Mouse (Mus musculus): ENCODE results near the gene Rgs10. TPM values are rescaled to one million over a fixed set of nuclear protein-coding genes. Genes with fewer than 3 reads are reported as not detected.

The Rgs10 gene
- polyA plus RNA-seq, 1 experiment from 2014 or later: 21.9 TPM

DNA sequence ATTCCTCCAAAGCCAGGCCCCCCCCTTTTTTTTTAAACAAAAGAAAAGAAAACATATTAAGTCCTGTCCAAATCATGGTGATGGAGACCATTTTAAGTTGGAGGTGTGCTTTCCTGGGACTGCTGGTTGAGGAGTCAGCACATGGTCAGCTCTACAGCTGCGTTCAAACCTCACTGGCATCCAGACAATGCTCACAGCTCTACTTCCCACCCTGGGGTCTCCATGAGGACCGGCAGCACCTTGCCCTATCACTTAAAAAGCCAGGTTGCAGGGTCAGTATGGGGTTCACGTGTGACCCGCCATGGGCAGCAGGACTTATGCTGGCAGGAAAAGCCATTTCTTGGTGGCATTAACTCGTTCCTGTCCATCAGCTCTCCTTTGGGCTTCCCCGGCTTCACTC is 15.0 kb downstream of the Rgs10 start:
- no peak for ATAC-seq (replicated peaks)
- Histone ChIP-seq H3K27me3 (no peaks in the 10 kb centered on the region), H3K9ac (replicated peaks) (no peak overlapping the region)

DNA sequence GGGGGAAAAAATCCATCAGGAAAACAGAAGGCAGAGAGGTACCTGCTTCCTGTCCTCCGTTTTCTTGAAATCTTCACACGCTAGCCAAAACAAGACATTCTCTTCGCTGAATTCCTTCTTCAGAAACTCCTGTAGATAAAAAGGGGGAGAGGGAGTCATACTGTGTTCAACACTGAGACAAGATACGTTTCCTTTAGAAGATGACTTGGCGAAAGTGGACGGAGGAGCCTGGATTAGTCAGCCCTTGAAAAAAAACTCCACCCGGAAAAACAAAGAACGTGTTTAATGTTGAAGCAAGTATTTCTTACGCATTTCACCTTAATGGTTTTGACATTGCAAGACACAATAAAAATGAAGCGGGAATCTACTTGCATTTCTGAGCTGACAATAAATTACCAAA is 15.4 kb downstream of the Rgs10 start:
- Histone ChIP-seq H3K9ac (replicated peaks) (no peak overlapping the region), H3K27me3 (no peaks in the 10 kb centered on the region), H3K27ac (replicated peaks) (no peak overlapping the region), H3K4me1 (no peaks in the 10 kb centered on the region), H3K9me3 (no peaks in the 10 kb centered on the region), H3K4me2 (replicated peaks) (no peak overlapping the region), H3K4me3 (no peak overlapping the region), H3K36me3 (no peaks in the 10 kb centered on the region)
- 88% methylated on average over 10 of the region's 10 CpGs for WGBS
- ATAC-seq (replicated peaks): no peak

More for the DNA sequence above, 15.0 kb downstream of the Rgs10 start:
- Histone ChIP-seq H3K9me3 (no peaks in the 10 kb centered on the region), H3K4me3 (no peak overlapping the region), H3K4me1 (no peaks in the 10 kb centered on the region), H3K36me3 (no peaks in the 10 kb centered on the region), H3K27ac (replicated peaks) (no peak overlapping the region), H3K4me2 (replicated peaks) (no peak overlapping the region)
- 92% methylated on average over 6 of the region's 6 CpGs for WGBS

DNA sequence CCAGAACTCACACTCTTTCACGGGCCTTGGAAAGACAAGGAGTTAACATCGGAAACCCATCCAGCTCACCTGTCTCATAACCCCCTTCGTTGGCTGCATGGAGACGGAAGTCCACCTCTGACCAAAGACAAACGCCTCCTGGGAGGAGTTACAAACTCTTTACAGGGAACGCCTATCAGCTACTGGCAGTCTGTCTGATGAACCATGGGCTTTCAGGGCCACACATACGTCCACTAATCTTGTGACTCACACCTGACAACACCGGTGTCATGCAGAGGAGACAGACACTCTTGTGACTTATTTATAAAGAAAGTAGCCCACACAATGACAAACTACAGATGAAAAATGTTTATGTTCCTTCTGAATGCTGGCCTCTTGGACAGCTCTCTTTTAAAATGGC is 16.0 kb downstream of the Rgs10 start:
- Histone ChIP-seq H3K9ac (replicated peaks) (no peak overlapping the region), H3K4me1 (no peaks in the 10 kb centered on the region), H3K27me3 (no peaks in the 10 kb centered on the region), H3K9me3 (no peaks in the 10 kb centered on the region), H3K4me3 (no peak overlapping the region), H3K27ac (replicated peaks) (no peak overlapping the region), H3K36me3 (no peaks in the 10 kb centered on the region), H3K4me2 (replicated peaks) (no peak overlapping the region)
- ATAC-seq (replicated peaks): no peak
- WGBS: 90% methylated on average over 8 of the region's 8 CpGs

GRCm38 (mm10) chr7:128398664-128399063 is 19.9 kb downstream of the Rgs10 start:
- Histone ChIP-seq H3K4me3 (no peak overlapping the region), H3K27me3 (no peaks in the 10 kb centered on the region), H3K36me3 (no peaks in the 10 kb centered on the region), H3K4me1 (no peaks in the 10 kb centered on the region), H3K4me2 (replicated peaks) (no peak overlapping the region), H3K9me3 (no peaks in the 10 kb centered on the region), H3K9ac (replicated peaks) (no peak overlapping the region), H3K27ac (replicated peaks) (no peak overlapping the region)
- WGBS: 93% methylated on average over 4 of the region's 4 CpGs
- ATAC-seq (replicated peaks): no peak

GRCm38 (mm10) chr7:128397066-128397465 is 21.5 kb downstream of the Rgs10 start:
- Histone ChIP-seq H3K4me2 (replicated peaks) (no peak overlapping the region), H3K36me3 (no peaks in the 10 kb centered on the region), H3K27ac (replicated peaks) (no peak overlapping the region), H3K9me3 (no peaks in the 10 kb centered on the region), H3K9ac (replicated peaks) (no peak overlapping the region), H3K4me3 (no peak overlapping the region), H3K27me3 (no peaks in the 10 kb centered on the region), H3K4me1 (no peaks in the 10 kb centered on the region)
- no peak for ATAC-seq (replicated peaks)
- 74% methylated on average over 2 of the region's 2 CpGs for WGBS

DNA sequence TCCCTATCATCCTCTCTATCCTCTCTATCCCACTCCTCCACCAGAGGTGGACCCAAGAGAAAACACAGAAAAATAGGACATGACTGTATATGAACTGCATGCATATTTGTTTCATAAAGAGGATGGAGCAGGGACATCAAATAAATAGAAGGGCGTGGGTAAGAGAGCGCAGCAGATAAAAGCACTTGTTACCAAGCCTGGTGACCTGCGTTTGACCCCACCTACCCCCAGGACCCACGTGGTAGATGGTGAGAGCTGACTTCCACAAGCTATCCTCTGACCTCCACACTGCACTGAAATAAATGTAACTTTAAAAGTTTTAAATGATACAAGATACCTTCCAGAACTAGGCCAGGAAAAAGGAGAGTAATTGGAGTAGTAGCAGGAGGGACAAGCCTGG is 24.8 kb downstream of the Rgs10 start:
- Histone ChIP-seq H3K4me1 (no peaks in the 10 kb centered on the region), H3K4me3 (no peak overlapping the region), H3K27ac (replicated peaks) (no peak overlapping the region), H3K9ac (replicated peaks) (no peak overlapping the region), H3K4me2 (replicated peaks) (no peak overlapping the region), H3K27me3 (no peaks in the 10 kb centered on the region), H3K36me3 (no peaks in the 10 kb centered on the region), H3K9me3 (no peaks in the 10 kb centered on the region)
- ATAC-seq (replicated peaks): no peak
- whole genome bisulfite sequencing: 74% methylated on average over 4 of the region's 4 CpGs

- Histone ChIP-seq H3K27me3 (no peaks in the 10 kb centered on the region), H3K9me3 (no peaks in the 10 kb centered on the region), H3K4me1 (no peaks in the 10 kb centered on the region), H3K36me3 (no peaks in the 10 kb centered on the region), H3K4me2 (replicated peaks) (no peak overlapping the region), H3K4me3 (no peak overlapping the region), H3K27ac (replicated peaks) (no peak overlapping the region), H3K9ac (replicated peaks) (no peak overlapping the region)
- ATAC-seq (replicated peaks): no peak
- WGBS: 39% methylated on average over 5 of the region's 5 CpGs
These were observed 25.6 kb downstream of the Rgs10 start for GRCm38 (mm10) chr7:128392972-128393314.

DNA sequence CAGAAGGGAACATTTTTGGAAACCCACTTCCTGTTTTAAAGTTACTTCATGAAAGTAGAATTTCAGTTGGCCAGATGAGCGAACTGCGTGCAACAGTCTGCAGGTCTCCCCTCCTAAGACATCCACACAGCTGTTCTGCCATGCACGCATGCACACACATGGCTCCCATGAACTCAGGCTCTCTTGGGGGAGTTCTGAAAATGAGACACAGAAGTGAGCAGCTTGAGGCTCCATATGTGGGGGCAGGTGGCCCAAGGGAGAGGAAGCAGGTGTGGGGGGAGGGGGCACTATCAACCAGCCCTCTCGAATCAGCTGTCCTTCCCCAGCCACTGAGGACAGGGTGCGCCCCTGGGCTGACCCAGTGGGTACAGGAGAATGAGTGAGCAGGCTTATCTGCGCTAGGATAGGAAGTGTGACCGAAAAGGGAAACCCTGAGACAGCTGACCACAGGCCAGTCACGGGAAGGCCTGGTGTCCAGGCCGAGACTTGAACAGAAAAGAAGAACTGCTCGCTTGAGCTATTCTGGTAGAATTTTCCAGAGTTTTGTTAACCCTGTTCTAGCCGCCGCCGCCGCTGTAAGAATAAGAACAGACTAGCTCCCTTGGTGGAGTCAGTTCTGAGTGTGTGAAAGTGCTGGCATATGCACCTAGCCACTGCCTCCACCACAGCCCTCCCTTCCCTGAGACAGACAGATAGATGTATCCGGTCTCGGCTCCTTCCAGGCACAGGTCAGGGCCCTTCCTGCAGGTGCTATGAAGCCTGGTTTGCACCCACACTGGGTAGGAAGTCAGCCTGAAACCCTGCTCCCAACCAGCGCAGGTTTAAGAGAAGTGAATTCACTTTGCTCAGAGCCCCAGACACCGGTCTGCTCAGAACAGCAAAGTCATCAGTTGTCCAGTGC is 26.2 kb downstream of the Rgs10 start:
- Histone ChIP-seq H3K4me2 (replicated peaks) (no peak overlapping the region), H3K27me3 (no peaks in the 10 kb centered on the region), H3K27ac (replicated peaks) (no peak overlapping the region), H3K4me1 (no peaks in the 10 kb centered on the region), H3K9ac (replicated peaks) (no peak overlapping the region), H3K36me3 (no peaks in the 10 kb centered on the region), H3K4me3 (no peak overlapping the region), H3K9me3 (no peaks in the 10 kb centered on the region)
- ATAC-seq (replicated peaks): no peak
- WGBS: 87% methylated on average over 18 of the region's 18 CpGs

DNA sequence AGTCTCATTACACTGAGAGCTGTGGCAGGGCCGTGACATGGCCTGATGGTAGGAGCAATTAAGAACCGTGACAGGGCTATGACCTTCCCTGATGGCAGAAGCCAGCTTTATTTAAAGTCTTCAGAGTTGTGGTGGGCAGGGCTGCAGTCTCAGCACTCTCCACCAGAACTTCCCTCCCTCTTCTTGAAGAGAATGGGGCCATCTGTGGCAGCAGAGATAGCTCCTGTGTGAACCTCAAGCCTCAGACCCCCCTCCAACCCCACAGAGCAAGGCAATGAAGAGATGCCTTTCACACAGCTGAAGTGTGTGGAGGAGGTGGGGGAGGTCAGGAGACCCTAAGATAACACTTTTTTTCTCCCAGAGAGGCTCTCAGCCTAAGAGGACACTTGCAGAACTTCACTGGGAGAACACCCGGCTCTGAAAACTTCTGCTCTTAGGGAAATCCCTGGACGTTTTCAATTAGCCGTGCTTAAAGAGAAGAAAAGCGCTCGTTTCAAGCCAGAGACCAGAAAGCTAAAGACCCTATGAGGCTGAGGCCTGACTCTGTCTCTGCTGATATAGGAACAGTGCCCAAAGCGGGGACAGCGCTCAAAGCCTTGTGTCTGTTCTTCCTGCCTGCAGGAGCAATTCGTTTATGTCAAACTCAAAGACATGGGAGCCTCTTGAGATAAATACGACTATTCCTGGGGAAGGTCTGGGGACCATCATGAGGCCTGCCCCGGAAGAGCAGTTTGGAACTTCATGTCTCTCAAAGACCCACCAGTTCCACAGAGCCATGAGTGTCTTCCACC is 27.1 kb downstream of the Rgs10 start:
- Histone ChIP-seq H3K27ac (replicated peaks) (no peak overlapping the region), H3K9ac (replicated peaks) (no peak overlapping the region), H3K4me2 (replicated peaks) (no peak overlapping the region), H3K9me3 (no peaks in the 10 kb centered on the region), H3K27me3 (no peaks in the 10 kb centered on the region), H3K4me1 (no peaks in the 10 kb centered on the region), H3K36me3 (no peaks in the 10 kb centered on the region), H3K4me3 (no peak overlapping the region)
- ATAC-seq (replicated peaks): no peak
- 63% methylated on average over 12 of the region's 12 CpGs for WGBS

GRCm38 (mm10) chr7:128388968-128389367 is 29.6 kb downstream of the Rgs10 start:
- Histone ChIP-seq H3K27me3 (no peaks in the 10 kb centered on the region), H3K27ac (replicated peaks) (no peak overlapping the region), H3K4me2 (replicated peaks) (no peak overlapping the region), H3K4me1 (no peaks in the 10 kb centered on the region), H3K36me3 (no peaks in the 10 kb centered on the region), H3K9ac (replicated peaks) (no peak overlapping the region), H3K9me3 (no peaks in the 10 kb centered on the region), H3K4me3 (no peak overlapping the region)
- WGBS: 38% methylated on average over 7 of the region's 7 CpGs
- no peak for ATAC-seq (replicated peaks)

GRCm38 (mm10) chr7:128383726-128384463 is 34.7 kb downstream of the Rgs10 start:
- no peaks in the 10 kb centered on the region for H3K4me1 ChIP-seq
- no peaks in the 10 kb centered on the region for H3K36me3 ChIP-seq
- no peak overlapping the region for H3K9ac ChIP-seq (replicated peaks)
- no peak for ATAC-seq (replicated peaks)
- no peak overlapping the region for H3K4me2 ChIP-seq (replicated peaks)
- 86% methylated on average over 10 of the region's 10 CpGs for WGBS
- no peaks in the 10 kb centered on the region for H3K9me3 ChIP-seq
- no peaks in the 10 kb centered on the region for H3K27me3 ChIP-seq
- no peak overlapping the region for H3K4me3 ChIP-seq
- H3K27ac ChIP-seq (replicated peaks): no peak overlapping the region

DNA sequence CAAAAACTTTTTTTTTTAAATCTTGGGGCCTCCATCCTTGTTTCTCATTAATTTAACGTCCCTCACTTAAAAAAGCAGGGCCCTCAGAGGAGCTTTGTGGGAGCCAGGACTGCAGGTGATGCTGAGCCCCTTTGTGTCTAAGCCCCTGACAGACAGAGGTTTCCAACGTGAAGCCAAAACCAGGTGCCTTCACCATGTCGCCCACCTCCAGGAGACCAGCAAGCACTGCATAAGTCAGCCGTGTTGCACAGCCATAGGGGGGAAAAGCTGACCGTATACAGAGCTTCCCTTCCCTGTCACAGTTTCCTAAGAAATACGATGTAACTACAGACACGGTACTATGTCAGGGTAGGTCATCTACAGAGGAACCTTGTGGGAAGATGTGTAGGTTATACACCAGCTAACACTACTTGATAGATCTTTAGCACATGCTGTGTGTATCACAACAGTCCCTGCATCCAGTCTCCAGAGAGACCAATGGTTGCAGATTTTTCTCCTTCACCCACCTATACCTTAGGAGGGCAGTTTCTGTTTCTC is 35.3 kb downstream of the Rgs10 start:
- no peak overlapping the region for H3K4me3 ChIP-seq
- H3K27me3 ChIP-seq: no peaks in the 10 kb centered on the region
- H3K4me2 ChIP-seq (replicated peaks): no peak overlapping the region
- 90% methylated on average over 7 of the region's 7 CpGs for WGBS
- H3K36me3 ChIP-seq: no peaks in the 10 kb centered on the region
- H3K27ac ChIP-seq (replicated peaks): no peak overlapping the region
- H3K9me3 ChIP-seq: no peaks in the 10 kb centered on the region
- no peaks in the 10 kb centered on the region for H3K4me1 ChIP-seq
- ATAC-seq (replicated peaks): no peak
- H3K9ac ChIP-seq (replicated peaks): no peak overlapping the region
